Mouse (Mus musculus) central nervous system, embryonic 14 days (tissue): ENCODE measurements around the gene Ugt2b37. TPM values are rescaled to one million over a fixed set of nuclear protein-coding genes. Genes with fewer than 3 reads are reported as not detected.

ENCODE experiments used
- polyA plus RNA-seq: library from polyadenylated mRNA; depleted of rRNA; stranded (reverse); fragments of >200 nt; gene quantifications from 2 replicates; pipeline ENCODE4 v1.2.3, GENCODE M21; 2012; rRNA removed

Gene Ugt2b37
- polyA plus RNA-seq = not detected in 2 replicates

DNA sequence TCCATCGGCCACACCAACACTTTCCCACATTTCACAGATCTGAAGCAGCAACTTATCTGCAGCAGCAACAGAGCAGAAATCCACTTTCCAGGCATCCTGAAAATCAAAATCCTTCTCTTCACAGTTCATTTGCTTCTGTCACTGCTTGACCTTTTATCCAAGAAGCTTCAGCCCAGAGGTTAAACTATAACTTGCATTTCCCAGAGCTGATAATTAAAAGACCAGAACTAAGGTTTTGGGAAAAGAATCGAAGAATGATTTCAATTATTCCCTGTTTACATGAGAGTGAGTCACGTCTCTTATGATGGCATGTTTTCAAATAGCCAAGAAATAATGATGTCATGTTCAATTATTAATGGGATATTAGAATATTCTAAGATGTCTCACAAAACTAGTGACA is at the start of gene Ugt2b37:
TSS of gene Ugt2b37 (minus strand) at position 129 of the 400 bp plus-strand sequence.

Other genes starting within 250 kb of the Ugt2b37 start
- not detected in 2 replicates for gene Ugt2b36, start 162.2 kb downstream of the Ugt2b37 start, polyA plus RNA-seq
- gene Ugt2b5, start 114.5 kb downstream of the Ugt2b37 start, polyA plus RNA-seq = 0.04 TPM in 1 of 2 replicates, not detected in the other
- not detected in 2 replicates for gene Ugt2a3, start 82.4 kb upstream of the Ugt2b37 start, polyA plus RNA-seq
- not detected in 2 replicates for gene Ugt2b38, start 169.4 kb upstream of the Ugt2b37 start, polyA plus RNA-seq
- gene Ugt2a2, start 227.5 kb upstream of the Ugt2b37 start, polyA plus RNA-seq = 0.33 TPM in 1 of 2 replicates, not detected in the other
- not detected in 2 replicates for gene Gm43638, start 232.0 kb upstream of the Ugt2b37 start, polyA plus RNA-seq
- 0.26 TPM in 1 of 2 replicates, not detected in the other for gene Ugt2a1, start 236.1 kb upstream of the Ugt2b37 start, polyA plus RNA-seq